Mouse (Mus musculus) cerebellum, adult 2 months (tissue): ENCODE measurements at regions not wholly inside any gene's neighbourhood (a gene's known extent, or its start where the extent isn't known, plus 50 kb on each side); places are given as distances from the start of the nearest gene placed in this dataset.

Experiments
- CTCF ChIP-seq: fragments of 200-500 bp; IDR thresholded peaks from 2 replicates; pipeline ENCODE4 v1.5.1; 2011; ENCODE audit warnings: low read depth, mild to moderate bottlenecking, control low read depth, low read length, moderate library complexity, borderline replicate concordance; ENCODE audit not compliant: insufficient read depth
- POLR2A ChIP-seq: fragments of 200-500 bp; IDR thresholded peaks from 2 replicates; pipeline ENCODE4 v1.6.1; 2011; ENCODE audit warnings: low read length, control low read depth, borderline replicate concordance; ENCODE audit not compliant: insufficient read depth

DNA sequence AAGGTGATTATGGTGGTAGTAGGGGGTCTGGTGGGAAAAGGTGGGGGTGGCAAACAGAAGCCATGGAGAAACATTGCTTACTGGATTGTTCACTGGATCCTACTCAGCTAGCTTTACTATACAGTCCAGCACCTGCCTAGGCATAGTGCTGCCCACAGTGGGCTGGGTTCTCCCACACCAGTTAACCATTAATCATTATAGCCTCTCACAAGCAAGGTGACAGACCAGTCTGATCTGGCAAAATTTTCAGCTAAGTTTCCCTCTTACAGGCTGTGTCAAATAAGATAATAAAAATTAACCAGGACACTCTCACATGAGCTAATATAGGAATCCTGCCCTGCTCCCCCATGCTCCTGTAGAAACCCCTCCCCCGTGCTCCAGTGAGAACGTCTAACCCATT lies 53.1 kb upstream of the Lgalsl start:
- no peak for TF ChIP-seq POLR2A
- TF ChIP-seq CTCF, result no peak
